Mouse (Mus musculus) heart, embryonic 16.5 days (tissue): ENCODE measurements at regions not wholly inside any gene's neighbourhood (a gene's known extent, or its start where the extent isn't known, plus 50 kb on each side); places are given as distances from the start of the nearest gene placed in this dataset.

Experiments used
- ATAC-seq: fragments of 200-750 bp; cut with Nextera tagmentation; replicated peaks from 2 replicates; pipeline ENCODE4 v1.8.0; 2017; ENCODE audit warnings: moderate number of reproducible peaks; ENCODE audit not compliant: insufficient read depth, low FRiP score; ENCODE audit errors: extremely low read depth
- H3K27ac ChIP-seq: fragments of 300-500 bp; sonication (generic); 2 replicates; pipeline ENCODE4 v1.5.1; 2014; ENCODE audit warnings: mild to moderate bottlenecking, low read length, control low read depth, moderate library complexity
- H3K27me3 ChIP-seq: fragments of 300-500 bp; sonication (generic); 2 replicates; pipeline ENCODE4 v1.6.1; 2014; ENCODE audit warnings: low read length, mixed read lengths; ENCODE audit not compliant: control insufficient read depth, insufficient read depth
- H3K36me3 ChIP-seq: fragments of 300-500 bp; sonication (generic); 2 replicates; pipeline ENCODE4 v1.6.1; 2014; ENCODE audit not compliant: control insufficient read depth, insufficient read depth
- H3K4me1 ChIP-seq: fragments of 300-500 bp; sonication (generic); 2 replicates; pipeline ENCODE4 v1.6.1; 2014; ENCODE audit warnings: low read length, mixed read lengths; ENCODE audit not compliant: control insufficient read depth, insufficient read depth
- H3K4me2 ChIP-seq: fragments of 300-500 bp; sonication (generic); 2 replicates; pipeline ENCODE4 v1.6.1; 2014; ENCODE audit warnings: low read depth, mild to moderate bottlenecking, control low read depth, low read length
- H3K4me3 ChIP-seq: fragments of 300-500 bp; sonication (generic); 2 replicates; pipeline ENCODE4 v1.5.1; 2014; ENCODE audit warnings: mild to moderate bottlenecking, control low read depth, low read length
- H3K9ac ChIP-seq: fragments of 300-500 bp; sonication (generic); 2 replicates; pipeline ENCODE4 v1.6.1; 2014; ENCODE audit warnings: low read length, control low read depth
- H3K9me3 ChIP-seq: fragments of 300-500 bp; sonication (generic); replicated peaks from 2 replicates; pipeline ENCODE4 v1.6.1; 2016; ENCODE audit warnings: low read length; ENCODE audit not compliant: control insufficient read depth
- WGBS: fragments of 180-500 bp; shearing (Covaris S2); extraction: QIAGEN DNeasy Blood & Tissue Kit; methylation state at CpG from one replicate; pipeline ENCODE4 v1.1.7; 2014; 5-methylcytosine and 5-hydroxymethylcytosine counted together

DNA sequence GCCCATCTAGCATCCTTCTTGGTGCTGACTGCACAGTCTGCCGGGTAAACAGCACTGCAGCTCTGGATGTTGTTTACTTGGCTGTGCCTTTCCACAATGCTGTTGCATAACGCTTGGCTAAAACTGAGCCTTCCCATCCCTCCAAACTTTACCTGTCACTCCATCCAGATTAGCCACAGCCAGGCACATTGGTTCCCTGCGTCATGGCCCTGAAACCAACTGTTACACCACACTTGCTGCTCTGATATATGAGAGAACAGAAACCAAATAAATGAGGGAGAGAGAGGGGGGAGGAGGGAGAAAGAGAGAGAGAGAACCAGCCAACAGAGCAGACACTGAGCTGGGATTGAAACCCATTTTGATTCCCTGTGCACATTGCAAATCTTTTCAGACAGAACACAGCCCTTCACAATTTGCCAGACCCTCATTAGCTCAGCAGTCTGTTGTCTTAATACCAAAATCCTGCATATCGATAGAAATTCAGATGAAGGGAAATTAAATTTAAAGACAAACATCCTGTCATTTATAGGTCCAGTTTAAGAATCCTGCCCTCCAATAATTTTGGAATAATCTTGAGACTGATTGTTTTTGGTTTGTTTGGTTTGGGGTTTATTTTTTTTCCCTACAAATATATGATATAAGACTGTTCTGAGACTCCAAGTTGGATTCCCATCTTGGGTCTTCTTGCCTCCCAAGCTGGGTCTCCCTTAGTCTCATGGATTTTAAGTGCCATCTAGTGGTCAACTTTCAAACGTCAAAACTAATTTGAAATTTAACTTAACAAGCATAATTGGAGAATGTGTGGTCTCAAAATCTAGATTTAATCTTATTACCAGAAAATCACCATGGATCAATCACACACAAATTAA, 154.6 kb upstream of the Gcfc2 start:
- H3K9ac ChIP-seq = no peak overlapping the region
- no peak overlapping the region for H3K4me3 ChIP-seq
- WGBS = 63% methylated on average over 5 of the region's 5 CpGs
- H3K4me1 ChIP-seq = peaks cover 13% of the 10 kb centered on the region
- H3K27ac ChIP-seq = no peak overlapping the region
- H3K27me3 ChIP-seq = peaks cover 10% of the 10 kb centered on the region
- no peaks in the 10 kb centered on the region for H3K9me3 ChIP-seq
- no peaks in the 10 kb centered on the region for H3K36me3 ChIP-seq
- H3K4me2 ChIP-seq = no peak overlapping the region
- no peak for ATAC-seq

DNA sequence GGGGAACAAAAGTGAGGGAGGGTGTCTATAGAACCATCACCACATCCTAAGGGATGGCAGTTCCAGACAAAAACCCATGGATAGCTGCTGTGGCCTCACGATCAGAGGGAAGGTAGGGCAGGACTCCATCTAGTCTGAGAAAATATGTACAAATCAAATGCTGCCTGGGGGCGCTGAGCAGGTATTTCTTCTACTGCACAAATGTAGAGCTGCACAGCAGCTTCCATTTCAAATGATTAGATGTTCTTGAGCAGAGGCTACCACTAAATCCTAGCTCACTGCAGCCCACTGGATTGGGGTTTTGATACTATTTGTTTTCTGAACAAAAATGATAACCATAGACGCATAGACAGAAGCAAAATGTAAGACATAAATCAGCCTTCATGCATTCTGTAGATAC, 153.2 kb upstream of the Gcfc2 start:
- no peak for ATAC-seq
- Histone ChIP-seq H3K4me2 (no peak overlapping the region), H3K27ac (no peak overlapping the region), H3K9ac (no peak overlapping the region), H3K4me3 (no peak overlapping the region), H3K9me3 (no peaks in the 10 kb centered on the region), H3K27me3 (peaks cover 10% of the 10 kb centered on the region), H3K36me3 (no peaks in the 10 kb centered on the region), H3K4me1 (peaks cover 13% of the 10 kb centered on the region)
- WGBS = 79% methylated on average over 3 of the region's 3 CpGs

DNA sequence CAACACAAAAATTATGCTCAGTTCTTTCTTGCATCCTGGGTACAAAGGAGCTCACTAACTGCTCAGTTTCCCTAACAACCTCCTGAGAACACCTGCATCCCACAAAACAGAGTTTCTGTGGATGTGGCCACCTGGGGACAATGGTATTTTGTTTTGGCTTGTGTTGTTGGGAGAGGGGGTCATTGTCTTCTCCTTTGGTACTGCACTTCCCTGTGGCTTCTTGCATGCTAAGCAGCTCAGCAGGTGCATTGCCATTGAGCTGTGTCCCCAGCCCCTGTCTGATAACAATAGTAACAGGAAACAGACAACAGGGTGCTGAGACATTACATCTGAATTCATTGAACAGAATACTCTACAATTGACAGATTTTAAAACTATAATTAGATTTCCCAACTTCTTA, 151.6 kb upstream of the Gcfc2 start:
- Histone ChIP-seq H3K4me2 (no peak overlapping the region), H3K36me3 (no peaks in the 10 kb centered on the region), H3K27me3 (peaks cover 10% of the 10 kb centered on the region), H3K4me1 (peaks cover 4% of the 10 kb centered on the region; the same call in 1 of the 2 replicates), H3K9ac (no peak overlapping the region), H3K9me3 (no peaks in the 10 kb centered on the region), H3K27ac (no peak overlapping the region), H3K4me3 (no peak overlapping the region)
- ATAC-seq = no peak

DNA sequence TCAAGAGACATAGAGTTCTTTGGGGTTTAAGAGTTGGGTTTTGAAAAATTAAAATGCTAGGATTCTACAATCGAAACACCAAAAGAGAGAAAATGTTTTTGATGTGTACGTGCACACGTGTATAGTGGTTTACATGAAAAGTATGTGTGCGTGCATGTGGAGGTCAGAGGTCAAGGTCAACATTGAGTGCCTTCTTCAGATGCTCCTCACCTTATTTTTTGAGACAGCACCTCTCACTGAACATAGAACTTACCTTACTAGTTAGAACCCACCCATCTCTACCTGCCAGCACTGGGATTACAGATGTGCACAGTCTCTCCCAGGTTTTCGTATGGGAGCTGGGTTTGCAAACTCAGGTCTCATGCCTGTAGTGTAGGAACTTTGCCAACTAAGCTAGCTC, 141.3 kb upstream of the Gcfc2 start:
- no peak for ATAC-seq
- no peaks in the 10 kb centered on the region for H3K4me1 ChIP-seq
- H3K4me3 ChIP-seq = no peak overlapping the region
- no peak overlapping the region for H3K27ac ChIP-seq
- no peaks in the 10 kb centered on the region for H3K27me3 ChIP-seq
- no peaks in the 10 kb centered on the region for H3K36me3 ChIP-seq
- H3K9ac ChIP-seq = no peak overlapping the region
- no peaks in the 10 kb centered on the region for H3K9me3 ChIP-seq
- H3K4me2 ChIP-seq = no peak overlapping the region
- WGBS = 85% methylated on average over 5 of the region's 5 CpGs

DNA sequence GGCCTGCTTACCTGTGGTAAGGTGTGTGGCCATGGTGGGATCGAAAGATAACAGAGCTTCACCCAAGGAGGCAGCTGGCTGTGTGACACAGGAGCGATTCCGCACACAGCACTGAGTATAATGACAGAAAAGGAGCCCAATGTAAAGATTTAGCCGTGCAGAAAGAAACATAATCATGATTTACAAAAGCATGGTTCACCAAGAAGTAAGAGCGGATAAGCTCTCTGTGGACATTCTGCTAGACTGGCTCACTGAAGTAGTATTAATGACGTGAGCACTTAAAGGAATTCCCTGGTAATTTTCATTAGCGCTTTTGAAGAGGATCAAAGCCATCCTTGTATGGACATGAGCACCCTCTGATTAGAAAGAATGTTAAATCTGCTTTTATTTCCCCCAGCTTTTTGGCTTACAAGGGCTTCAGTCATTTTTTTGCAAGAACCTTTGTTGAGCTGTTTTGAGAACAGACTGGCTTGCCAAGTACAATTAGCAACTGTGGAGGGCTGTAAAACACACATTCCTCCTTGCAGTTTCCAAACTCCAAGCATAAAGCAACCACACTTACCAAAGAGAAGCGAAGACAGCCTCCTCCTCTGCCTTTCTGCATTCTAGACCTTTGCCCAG, 140.5 kb upstream of the Gcfc2 start:
- Histone ChIP-seq H3K4me3 (no peak overlapping the region), H3K4me2 (no peak overlapping the region), H3K9me3 (no peaks in the 10 kb centered on the region), H3K9ac (no peak overlapping the region), H3K27ac (no peak overlapping the region), H3K27me3 (no peaks in the 10 kb centered on the region), H3K36me3 (no peaks in the 10 kb centered on the region), H3K4me1 (no peaks in the 10 kb centered on the region)
- ATAC-seq = no peak
- WGBS = 80% methylated on average over 8 of the region's 8 CpGs

DNA sequence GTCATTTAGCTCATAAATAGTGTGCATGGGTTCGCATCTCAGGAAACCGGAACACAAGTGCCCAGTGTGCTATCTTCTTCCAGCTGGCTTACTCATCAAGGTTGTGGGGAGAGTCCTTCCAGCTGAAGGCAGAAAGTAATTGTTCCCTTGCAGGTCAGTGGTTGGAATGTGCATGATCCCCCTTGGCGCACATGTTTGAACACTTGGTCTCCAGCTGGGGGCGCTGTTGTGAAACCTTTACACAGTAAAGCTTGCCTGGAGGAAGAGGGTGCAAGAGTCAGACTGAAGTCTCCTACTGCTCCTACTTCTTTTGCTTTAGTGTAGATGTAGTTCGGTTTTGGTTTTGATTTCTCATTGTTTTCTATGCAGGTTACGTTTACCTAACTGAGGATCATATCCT, 128.2 kb upstream of the Gcfc2 start:
- Histone ChIP-seq H3K9me3 (no peaks in the 10 kb centered on the region), H3K4me3 (no peak overlapping the region), H3K27me3 (no peaks in the 10 kb centered on the region), H3K27ac (no peak overlapping the region), H3K9ac (no peak overlapping the region), H3K4me2 (no peak overlapping the region), H3K36me3 (no peaks in the 10 kb centered on the region), H3K4me1 (no peaks in the 10 kb centered on the region)
- ATAC-seq = no peak
- 81% methylated on average over 6 of the region's 6 CpGs for WGBS

DNA sequence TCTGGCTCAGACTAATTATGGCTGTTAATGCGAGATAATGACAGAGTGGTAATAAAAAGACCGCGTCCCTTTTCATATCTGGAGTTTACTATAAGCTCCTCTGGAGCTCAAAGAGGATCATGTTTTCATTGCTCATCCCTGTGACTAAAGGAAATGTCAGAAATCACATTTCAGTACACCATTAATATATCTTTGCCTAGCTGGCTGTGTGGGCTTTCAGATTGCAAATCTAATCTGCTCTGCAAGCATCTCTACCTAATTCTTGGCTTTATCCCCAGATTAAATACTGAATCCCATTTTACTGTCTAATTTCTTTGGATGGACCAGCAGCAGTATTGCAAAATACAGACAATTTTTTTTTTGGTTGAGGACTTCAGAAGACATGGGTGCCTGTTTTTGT, 122.6 kb upstream of the Gcfc2 start:
- Histone ChIP-seq H3K27me3 (no peaks in the 10 kb centered on the region), H3K36me3 (no peaks in the 10 kb centered on the region), H3K9ac (no peak overlapping the region), H3K27ac (no peak overlapping the region), H3K9me3 (no peaks in the 10 kb centered on the region; the same call in 1 of the 2 replicates), H3K4me2 (no peak overlapping the region), H3K4me3 (no peak overlapping the region), H3K4me1 (no peaks in the 10 kb centered on the region)
- WGBS = 87% methylated on average over 3 of the region's 3 CpGs
- ATAC-seq = no peak

DNA sequence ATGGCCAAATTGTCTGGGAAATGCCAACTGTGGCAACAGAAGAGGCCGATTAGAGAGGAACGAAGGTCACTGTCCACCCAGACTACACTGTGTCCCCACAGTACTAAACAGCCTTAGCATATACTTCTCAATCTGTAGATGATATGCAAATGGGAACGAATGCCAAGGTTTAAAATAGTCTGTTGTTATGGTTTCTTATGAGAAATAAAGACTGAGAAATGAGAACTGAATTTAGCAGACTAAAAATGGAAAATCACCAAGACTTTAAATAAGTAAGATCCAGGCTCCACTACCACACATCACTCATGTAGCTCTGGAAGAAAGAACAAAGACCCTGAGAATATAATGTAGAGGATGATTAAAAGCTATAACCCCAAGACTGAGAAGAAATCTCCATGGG, 121.7 kb upstream of the Gcfc2 start:
- Histone ChIP-seq H3K36me3 (no peaks in the 10 kb centered on the region), H3K9me3 (no peaks in the 10 kb centered on the region; the same call in 1 of the 2 replicates), H3K4me1 (no peaks in the 10 kb centered on the region), H3K4me2 (no peak overlapping the region), H3K9ac (no peak overlapping the region), H3K27me3 (no peaks in the 10 kb centered on the region), H3K4me3 (no peak overlapping the region), H3K27ac (no peak overlapping the region)
- ATAC-seq = no peak
- WGBS = 76% methylated on average over 3 of the region's 3 CpGs

DNA sequence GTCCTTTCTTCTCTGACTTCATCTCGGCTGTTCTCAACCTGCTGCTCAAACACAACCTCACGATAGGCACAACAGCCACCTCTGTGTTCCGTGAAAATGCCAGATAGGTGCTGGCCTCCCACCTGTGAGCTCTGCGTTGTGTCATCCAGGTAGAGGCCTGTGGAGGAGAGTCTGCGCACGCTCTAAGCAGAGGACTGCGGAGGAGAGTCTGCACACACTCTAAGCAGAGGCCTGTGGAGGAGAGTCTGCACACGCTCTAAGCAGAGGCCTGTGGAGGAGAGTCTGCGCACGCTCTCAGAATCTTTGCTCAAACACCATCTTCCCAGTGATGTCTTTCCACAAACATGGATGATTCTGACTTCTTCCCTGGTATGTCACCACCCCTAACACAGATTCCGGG, 117.5 kb upstream of the Gcfc2 start:
- H3K9ac ChIP-seq = no peak overlapping the region
- H3K27me3 ChIP-seq = no peaks in the 10 kb centered on the region
- 85% methylated on average over 11 of the region's 11 CpGs for WGBS
- ATAC-seq = no peak
- no peaks in the 10 kb centered on the region for H3K4me1 ChIP-seq
- H3K4me2 ChIP-seq = no peak overlapping the region
- no peak overlapping the region for H3K27ac ChIP-seq
- no peak overlapping the region for H3K4me3 ChIP-seq
- H3K9me3 ChIP-seq = no peaks in the 10 kb centered on the region; the same call in 1 of the 2 replicates
- H3K36me3 ChIP-seq = no peaks in the 10 kb centered on the region
